Mouse (Mus musculus) urinary bladder, postnatal 10 days (tissue): ENCODE data around the gene Pik3r6.

Source experiments
- DNase-seq: peaks from one replicate; pipeline ENCODE4 v3.0.0; 2022; ENCODE audit warnings: low spot score

Pik3r6 gene

DNA sequence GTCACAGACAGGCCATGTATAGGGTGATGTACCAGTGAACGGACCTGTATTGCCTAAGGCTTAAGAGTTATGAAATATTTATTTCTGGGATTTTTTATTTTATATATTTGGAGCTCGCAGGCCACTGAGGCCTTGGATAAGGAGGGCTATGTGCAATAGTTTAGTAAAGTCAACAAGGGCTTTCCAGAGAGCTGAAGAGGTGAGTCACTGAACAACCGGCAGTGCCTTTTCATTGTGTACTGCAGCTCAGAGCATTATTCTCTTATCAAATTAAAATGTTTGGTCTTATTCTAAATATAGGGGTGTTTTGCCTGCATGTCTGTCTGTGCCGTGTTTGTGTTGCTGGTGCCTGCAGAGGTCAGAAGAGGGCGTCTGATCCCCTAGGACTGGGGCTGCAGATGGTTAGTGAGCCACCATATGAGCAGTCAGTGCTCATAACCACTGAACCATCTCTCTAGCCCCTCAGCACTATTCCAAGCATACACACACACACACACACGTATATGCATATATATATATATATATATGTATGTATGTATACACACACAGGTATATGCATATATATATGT, 14.5 kb upstream of the Pik3r6 start:
- DNase-seq, result no peak

DNA sequence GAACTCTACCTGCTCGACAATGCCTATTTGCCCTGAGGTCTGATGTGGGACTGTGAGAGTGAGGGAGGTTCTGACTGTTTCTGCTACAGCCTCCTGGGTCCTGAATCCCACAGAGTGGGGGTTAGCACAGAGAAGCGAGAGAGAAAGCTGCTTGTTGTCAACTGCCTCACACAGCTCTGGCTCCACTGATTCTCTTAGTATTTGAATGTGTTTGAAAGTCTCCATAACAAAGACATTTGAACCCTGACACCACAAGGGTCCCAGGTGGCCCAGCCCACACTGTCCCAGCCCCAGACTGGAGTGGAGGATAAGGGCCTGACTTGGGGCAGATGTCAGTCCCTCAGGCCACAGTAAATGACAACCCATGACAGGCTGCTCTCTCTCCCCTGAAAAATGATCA, 13.6 kb upstream of the Pik3r6 start:
- DNase-seq, result no peak

DNA sequence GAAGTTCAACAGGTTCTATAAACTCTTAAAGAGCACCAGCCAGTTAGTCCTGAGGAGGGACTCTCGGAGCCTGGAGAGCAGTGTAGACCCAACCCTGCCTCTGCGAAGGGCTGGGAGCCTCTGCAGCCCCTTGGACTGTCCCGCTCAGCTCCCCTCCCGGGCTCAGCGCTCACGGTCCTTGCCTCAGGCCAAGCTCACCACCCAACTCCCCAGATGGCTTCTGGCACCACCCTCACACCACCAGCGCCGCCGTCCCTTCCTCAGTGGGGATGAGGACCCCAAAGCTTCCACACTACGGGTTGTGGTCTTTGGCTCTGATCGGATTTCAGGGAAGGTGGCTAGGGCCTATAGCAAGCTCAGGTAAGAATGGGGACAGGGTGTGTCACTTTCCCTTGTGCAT, 10.2 kb upstream of the Pik3r6 start:
- DNase-seq, result no peak

DNA sequence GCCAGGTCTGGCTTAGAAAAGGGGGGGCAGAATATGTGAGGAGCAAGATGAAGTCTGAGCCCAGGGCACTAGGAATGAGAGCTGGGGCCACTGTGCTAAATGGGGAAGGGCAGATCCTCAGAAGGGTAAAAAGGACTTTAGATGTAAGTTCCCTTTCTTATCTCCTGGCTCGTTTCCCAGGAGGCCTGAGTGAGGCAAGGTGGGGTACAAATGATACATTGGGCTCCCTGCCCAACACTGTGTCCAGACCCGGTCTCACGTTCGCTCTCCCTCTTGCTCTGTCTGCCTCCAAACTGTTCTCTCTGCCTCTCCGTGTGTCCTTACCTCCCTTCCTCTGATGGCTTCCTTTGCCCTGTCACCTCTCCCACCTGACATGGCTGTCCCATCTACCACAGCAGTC, 9.1 kb upstream of the Pik3r6 start:
- no peak for DNase-seq

DNA sequence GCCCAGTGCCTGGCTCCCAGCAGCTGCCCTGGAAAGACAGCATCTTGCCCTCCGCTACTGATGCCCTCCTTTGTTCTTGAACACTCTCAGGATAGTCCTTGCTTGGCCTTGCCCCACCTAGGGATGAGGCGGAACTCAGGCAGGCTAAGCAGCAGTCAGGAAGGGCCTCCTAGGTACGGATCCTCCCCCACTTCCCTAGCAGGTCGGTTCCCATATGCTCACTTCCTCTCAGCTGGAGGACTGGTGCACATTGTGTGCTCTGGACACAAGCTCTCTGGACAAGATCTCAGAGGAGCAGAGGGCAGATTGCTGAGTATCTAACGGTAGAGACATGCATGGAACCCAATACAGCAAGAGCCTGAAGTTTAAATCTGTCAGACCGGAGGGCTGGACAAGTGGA, 5.7 kb upstream of the Pik3r6 start:
- no peak for DNase-seq

DNA sequence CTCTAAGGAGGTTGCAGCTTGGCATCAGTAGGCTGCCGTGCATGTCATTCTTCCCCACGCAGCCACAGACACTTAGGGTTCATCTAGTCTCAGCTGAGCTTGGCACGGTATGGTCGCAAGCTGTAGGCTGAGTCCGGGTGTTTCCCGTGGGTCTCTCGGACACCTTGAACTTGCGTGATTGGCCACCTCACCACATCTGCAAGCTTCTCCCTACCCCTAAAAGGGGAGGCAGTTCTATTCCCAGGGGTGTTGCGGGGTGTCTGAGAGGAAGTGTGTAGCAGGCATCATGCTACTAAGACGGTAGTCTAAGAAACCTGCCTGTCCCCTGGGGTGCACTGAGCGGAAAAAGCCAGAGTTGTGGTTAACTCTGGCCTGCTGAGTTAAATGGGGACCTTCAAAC, 4.3 kb upstream of the Pik3r6 start:
- DNase-seq, result no peak

DNA sequence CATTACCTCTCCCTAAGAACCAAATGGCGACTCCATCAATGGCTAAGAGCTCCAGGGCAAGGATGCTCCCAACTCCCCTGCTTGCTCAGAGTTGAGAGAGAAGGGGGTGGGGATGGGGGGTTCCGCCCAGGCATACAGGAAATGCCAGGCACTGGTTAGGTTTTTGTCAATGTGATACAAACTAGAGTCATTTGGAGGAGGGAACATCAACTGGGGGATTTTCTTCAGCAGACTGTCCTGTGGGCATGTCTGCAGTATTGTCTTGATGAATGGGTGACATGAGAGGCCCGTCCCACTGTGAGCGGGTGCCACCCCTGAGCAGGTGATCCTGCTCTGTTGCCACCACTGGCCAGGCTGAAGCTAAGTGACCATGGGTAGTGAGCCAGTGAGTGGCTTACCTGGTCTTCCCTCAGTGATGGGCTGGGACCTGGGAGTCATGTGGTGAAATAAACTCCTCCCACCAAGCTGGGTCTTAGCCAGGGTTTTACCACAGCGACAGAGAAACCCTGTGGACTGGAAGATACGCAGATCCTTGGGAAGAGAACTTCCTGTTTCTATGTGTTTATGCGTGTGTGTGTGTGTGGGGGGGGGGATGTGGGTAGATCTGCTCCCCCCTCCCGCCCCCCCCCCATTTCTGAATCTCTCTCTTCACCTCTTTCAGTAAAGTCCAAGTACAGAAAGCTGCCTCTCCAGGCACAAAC, 3.7 kb upstream of the Pik3r6 start:
- DNase-seq, result no peak

DNA sequence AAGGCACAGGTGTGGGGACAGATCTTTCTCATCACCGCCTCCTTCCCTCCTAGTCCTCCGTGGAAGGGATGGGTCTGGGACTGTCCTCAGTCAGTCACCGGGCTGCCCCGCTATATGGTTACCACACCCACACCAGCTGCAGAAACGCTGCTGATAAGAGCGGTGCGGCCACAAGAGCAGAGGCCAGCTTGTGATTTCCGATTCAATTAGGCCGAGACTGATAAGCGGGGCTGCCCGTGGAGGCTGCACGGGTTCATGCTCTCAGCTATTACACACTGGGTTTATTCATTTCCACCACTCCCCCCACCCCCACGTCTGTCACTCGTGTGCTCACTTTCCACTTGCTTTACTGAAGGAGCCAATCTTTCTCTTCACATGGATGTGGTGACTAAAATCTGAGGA, 1.9 kb upstream of the Pik3r6 start:
- DNase-seq, result no peak

DNA sequence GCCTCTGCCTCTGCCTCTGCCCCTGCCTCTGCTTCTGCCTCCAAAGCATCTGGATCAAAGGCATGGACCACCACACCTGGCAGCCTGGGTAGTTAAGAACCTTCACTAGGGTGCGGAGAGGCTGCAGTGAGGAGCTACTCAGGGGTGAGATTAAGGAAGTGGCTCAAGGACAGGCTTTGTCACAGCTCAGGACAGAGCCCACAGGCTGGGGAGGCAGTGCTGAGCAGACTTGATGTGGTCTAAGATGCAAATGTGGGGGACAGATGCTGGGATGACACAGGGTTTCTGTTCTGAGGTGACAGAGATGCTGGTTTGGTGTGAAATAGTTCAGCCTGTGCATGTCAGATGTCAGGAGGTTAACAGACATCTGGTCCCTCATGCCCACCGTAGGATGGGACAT, 411 bp upstream of the Pik3r6 start:
- DNase-seq, result no peak

DNA sequence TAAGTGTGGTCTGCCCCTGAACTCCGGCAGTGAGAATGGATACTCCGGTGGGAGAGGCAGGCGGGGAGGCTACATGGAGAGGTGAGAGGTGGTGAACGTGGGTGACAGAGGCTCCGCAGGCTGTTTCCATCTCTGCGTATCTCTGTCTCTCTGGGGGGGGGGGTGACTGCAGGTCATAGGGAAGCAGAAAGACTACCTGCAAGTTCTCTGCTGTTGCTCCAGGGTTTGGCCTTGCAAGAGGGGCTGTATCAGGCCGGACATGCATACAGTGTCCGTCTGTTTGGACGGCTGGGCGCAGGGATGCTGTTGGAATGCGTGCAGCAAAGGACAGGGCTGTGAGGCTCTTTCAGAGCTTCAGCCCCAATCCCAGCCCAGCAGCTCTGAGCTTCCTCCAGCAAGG, 2.1 kb downstream of the Pik3r6 start:
- DNase-seq, result no peak

DNA sequence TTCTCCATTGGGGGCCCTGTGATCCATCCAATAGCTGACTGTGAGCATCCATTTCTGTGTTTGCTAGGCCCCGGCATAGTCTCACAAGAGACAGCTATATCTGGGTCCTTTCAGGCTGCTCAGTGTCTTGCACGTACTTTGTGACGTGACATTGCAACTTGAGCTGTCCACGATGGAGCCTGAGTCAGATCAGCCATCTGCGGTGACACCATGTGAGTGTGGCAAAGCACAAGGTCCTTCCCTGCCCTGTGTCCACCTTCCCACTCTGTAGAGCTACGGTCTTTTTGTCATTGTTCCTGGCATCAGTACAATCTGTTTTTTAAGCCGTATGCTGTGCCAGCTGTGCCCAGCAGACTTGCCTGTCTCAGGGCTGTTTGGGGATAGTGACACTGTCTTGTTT, 4.4 kb downstream of the Pik3r6 start:
- DNase-seq, result no peak

DNA sequence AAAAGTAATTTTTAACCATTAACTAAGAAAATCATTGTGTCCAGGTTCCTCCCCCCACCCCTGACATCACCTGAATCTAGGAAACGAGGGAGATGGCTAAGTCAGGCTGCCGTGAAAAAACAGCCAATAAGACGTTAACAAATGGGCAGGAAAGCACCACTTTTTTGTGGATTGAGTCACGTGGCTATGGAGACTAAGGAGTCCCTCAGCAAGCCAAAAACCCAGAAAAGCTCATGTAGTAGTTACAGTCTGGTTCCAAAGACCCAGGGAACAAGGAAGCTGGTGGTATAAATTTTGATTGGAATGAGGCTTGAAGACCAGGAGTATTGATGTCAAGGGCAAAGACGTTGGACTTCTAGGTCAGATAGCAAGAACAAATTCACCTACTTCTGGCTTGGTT, 5.8 kb downstream of the Pik3r6 start:
- no peak for DNase-seq

DNA sequence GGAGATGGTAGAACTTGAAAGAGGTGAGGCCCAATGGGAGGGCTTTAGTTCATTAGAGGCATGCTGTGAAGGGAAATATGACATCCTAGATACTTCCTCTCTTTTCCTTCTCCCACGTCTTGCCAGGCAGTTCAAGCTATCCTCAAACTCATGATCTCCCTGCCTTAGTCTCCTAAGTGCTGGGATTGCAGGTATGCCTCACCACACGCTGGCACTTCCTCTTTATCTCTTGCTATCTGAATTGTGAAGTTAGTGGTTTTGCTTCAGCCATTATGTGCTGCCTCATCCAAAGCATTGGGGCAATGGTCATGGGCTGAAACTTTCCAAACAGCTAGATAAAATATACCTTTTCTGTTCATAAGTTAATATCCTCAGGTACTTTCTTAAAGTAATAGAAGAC, 6.4 kb downstream of the Pik3r6 start:
- no peak for DNase-seq

DNA sequence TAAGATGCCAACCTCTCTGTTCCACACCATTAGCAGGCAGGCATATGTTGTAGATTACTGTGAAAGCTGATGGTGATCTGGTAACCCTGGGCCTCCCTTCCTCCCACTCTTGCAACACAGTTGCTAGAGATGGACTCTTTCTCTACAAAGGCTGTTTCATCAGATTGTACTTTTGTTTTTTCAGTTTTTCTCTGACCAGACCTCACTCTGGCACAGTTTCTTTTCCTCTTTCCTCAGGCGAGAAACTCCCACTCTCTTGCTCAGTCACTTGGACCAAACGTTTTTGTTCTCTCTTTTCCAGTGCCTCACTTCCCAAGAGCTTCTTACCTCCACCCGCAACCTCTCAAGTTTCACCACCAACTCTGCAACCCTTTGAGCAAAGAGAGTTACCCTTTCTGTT, 11.2 kb downstream of the Pik3r6 start:
- no peak for DNase-seq

DNA sequence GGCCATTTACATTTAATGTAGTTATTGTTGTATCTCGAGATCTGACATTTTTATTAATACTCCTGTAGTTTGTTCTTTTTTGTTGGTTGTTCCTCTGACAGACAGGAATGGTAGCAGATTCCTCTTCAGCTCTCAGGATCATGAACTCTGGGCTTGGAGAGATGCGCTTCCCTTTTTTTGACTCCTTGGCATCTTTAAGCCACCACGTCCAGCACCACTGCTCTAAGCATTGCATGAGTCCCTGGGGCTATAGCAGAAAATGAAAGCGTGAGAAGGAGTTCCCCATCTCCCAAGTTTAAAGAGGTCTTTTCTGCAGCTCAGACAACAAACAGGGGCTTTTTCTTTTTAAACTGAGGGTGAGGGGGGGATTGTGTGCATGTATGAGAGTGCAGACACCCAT, 16.5 kb downstream of the Pik3r6 start:
- no peak for DNase-seq

DNA sequence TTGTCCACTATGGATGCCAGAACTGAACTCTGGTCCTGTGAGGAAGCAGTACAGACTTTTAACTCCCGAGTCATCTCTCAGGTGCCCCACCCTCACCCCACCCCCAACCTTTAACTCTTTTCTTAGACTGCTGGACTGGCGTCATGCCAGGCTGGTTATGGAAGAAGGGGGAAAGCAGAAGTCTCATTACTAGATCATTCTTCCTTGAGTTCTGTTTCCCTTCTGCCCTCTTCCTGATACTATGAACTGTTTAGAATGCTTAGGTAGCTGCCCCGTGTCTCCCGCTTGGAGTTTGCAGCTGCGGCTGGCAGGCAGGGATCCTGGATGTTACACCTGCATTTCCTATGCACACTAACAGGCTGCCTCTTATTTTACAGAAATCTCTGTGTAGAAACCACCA, 17.0 kb downstream of the Pik3r6 start:
- DNase-seq, result no peak

DNA sequence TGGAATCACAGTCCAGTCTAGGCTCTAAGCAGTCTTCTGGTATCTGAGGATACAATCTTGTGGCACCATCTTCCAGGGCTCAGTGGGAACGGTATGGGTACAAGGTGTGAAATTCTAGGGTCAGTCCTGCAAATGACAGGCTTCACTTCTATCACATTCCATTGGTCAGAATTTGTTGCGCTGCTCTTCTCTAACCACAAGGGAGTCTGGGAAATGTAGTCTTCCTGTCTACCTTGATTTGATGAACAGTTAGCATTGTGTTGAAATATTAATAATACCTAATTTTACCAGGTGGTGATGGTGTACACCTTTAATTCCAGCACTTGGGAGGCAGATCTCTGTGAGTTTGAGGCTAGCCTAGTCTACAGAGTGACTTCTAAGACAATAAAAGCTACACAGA, 17.6 kb downstream of the Pik3r6 start:
- DNase-seq, result no peak

DNA sequence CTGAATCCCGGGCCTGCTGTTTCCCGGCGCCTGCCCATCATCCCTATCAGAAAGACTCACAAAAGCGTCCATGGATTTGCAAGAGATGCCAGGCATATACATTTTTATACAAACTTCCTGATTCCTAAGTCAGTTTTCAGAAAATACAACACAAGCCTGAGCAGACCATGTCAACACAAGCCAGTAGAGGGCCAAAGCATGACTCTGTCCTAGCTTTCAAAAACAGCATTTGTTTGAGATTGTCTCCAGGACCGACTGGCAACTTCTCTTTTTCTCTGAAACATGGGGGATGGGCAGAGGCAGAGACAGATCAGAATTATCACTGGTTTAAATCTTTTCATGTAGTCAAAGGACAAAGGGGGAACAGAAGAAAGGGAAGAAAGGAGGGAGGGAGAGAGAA, 18.5 kb downstream of the Pik3r6 start:
- no peak for DNase-seq

DNA sequence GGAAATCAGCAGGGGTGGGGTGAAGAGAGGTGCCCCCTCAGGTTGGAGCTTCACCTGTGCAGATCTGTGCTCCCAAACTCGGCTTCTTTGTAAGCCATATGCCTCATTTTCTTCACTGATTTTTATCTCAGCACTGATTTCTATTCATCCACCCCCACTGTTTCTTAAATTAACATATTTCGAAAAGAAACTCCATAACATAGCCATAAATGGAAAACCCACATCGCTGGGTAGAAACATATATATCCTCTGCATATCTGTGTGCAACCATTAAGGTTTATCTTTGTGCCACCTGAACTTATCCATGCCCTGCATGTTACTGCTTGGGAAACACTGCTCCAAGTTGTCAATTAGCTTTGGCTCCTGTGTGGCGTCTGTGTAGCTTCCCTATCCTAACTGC, 23.6 kb downstream of the Pik3r6 start:
- DNase-seq, result no peak

DNA sequence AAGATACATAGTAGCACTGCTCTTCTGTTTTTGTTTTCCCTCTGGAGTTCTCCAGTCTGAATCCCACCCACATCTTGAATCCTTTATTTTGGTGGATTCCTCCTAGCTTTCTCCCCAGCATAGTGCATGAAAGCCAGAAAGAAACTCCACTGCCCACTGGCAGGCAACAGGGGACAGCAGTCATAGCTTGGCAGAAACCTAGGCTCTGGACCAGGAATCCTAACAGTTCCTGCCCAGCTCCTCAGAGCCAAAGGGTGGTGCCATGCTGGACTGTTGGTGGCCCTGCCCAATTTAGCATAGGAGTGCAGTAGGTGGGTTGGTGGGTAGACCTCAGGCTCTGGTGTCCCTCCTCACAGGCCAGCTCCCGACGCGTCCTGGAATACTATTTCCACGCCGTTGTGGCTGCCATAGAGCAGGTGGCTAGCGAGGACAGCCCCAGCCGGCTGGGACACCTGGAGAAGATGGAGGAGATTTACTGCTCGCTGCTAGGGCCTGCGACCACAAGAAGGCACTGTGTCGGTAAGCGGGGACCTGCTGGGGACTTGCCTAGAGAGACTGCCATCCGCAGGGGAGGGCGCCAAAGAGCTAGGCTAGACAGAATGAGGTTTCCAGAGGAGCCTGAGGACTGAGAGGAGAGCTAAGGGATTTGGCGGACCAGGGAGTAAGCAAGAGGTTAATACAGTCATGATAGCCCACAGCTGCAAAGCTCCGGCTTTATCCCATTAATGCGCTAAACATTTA, 28.4 kb downstream of the Pik3r6 start:
- no peak for DNase-seq

DNA sequence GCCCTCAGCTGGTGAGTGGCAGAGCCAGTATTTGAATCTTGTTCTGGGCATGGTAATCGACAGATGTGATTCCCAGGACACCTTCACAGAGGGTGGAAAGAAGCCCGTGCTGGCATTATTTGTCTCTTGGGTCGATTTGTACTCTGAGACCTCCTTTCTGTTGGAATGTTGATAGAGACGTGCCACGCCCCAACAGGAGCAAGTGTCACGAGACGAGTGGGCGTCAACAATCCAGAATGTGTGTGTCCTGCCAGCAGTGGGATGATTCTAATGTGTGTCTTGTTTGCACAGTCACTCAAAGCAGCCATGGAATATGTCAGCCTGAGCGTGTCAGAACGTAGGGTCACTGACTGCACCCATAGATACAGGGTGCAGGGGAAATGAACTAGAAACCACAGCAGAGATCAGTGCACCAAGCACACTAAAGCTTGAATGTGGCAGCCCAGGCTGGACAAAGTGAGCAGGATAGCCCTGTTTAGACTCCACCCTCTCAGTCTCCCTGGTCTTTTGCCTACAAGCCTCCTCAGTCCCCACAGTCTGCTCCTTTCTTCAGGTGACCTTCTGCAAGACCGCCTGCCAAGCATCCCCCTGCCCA, 29.2 kb downstream of the Pik3r6 start:
- no peak for DNase-seq

DNA sequence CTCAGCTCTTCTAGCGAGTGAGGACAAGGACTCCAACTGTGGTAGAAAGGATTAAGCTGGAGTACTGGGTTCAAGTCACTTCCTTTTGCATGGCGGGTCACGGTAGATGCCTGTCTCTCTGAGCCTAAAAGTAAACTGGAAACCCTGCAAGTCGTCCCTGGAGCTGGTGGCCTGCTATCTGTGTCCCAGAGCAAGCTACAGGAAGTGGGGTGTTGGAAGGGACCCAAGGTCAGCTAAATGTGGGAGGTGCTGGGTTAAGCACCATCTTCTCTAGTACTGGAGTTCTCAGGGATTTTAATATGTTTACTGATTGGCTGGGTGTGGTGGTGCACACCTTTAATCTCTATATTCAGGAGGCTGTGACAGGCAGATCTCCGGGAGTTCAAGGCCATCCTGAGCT, 30.0 kb downstream of the Pik3r6 start:
- DNase-seq, result no peak

DNA sequence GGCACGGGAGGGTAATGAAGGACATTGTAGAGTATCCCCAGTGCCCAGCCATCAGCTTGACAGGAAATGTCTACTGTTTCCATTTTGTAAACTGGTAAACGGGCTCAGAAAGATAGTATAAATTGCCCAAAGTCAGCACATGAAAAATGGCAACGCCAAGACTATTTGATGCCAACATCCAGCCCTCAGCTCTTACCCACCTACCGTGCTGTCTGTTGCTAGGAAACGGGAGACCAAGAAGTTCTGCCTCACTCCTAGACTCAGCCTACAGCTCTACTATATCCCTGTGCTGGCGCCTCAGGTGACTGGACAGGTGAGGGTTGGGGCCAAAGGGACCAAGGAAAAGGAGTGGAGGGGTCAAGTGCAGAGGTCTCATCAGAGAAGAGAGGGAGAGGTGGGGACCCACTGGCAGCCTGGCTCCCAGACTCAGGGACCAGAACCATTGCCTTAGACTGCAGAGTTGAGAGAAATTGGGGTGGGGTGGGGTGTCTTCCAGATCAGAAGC, 31.2 kb downstream of the Pik3r6 start:
- DNase-seq, result no peak
